Mouse (Mus musculus) gonadal fat pad, adult 2 months (tissue): ENCODE results near the gene Gad1. TPM values are rescaled to one million over a fixed set of nuclear protein-coding genes. Genes with fewer than 3 reads are reported as not detected.

ENCODE experiments used
- DNase-seq: peaks from one replicate; pipeline ENCODE4 v3.0.0-alpha.2; 2012; ENCODE audit warnings: low read depth
- polyA plus RNA-seq: library from polyadenylated mRNA; depleted of rRNA; stranded (reverse); fragments of >200 nt; gene quantifications from 2 replicates; pipeline ENCODE4 v1.2.3, GENCODE M21; 2012

Gene Gad1
- polyA plus RNA-seq, 1 experiment = 1.5 TPM

DNA sequence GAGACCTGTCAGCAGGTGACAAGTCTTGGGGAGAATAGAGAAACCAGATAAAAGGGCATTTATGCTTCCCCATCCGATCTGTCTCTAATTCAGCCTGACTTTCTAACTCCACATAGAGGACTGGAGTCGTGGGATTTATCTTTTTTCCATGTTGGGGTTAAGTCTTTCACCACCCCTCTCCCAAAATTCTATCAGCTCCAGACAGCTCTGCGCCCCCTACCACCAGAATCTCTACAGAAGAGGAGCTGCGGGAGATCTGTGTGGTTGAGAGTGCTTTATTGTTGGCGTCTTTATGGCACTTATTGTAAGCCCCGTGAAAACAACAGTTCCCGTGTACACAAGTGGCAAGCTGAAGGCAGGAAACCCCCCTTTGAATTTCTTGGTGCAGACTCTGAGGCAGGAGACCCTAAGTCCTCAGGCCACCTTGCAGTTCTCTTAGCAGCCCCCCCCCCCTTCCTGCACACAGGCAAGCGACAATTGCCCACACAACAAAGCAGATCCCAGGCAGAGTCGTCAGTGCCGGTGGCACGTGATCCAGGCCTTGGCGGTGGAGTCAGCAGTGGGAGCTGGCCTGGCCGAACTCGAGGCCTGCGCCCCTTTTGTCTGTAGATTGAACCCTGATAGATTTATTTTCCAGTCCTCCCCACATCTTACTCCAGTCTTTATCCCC, 11.9 kb downstream of the Gad1 start:
- DNase-seq = no peak

- no peak for DNase-seq
These were observed 13.1 kb downstream of the Gad1 start for GRCm38 (mm10) chr2:70565651-70566602.

DNA sequence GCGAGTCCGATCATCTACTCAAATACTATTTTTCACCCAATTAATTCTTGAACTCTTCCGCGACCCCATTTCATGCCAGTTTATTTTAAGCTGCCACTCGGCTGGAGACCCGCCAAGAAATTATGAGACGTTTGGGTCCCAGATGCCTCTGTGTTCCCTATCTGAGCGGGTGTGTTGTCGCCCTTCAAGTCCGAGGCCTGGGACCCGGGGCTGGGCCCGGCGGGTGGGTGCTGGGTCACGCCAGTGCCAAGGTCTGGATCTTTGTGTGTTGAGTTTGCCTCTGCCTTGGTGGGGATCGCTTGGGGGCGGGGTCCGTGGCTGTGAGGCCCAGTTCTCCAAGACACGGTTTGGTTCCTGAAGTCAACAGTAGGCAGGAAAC, 13.7 kb downstream of the Gad1 start:
- no peak for DNase-seq

DNA sequence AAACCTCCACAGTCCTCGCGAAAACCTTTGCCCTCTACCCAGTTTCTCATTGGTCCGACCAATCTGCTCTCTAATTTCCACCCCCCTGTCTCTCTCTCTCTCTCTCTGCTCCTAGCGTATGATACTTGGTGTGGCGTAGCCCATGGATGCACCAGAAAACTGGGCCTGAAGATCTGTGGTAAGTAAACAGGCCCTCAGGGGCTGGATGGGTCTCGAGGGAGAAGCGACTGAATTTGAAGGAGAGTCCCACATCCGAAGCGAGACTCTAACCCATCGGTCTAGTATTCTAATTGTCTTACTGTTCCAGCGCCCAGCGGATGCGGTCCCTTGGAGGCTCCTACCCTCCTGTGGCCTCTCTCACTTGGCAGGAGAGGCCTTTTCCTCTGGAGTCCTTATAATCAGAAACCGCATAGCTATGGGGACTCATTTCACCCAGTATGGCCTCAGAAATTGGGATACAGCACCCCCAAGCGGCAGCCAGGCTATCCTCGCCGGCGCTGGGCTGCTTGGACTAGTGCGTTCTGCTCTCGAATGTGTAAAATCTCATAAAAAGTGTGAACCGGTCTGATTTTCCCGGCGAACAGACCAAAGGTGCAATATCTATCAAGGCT, 14.3 kb downstream of the Gad1 start:
- no peak for DNase-seq

DNA sequence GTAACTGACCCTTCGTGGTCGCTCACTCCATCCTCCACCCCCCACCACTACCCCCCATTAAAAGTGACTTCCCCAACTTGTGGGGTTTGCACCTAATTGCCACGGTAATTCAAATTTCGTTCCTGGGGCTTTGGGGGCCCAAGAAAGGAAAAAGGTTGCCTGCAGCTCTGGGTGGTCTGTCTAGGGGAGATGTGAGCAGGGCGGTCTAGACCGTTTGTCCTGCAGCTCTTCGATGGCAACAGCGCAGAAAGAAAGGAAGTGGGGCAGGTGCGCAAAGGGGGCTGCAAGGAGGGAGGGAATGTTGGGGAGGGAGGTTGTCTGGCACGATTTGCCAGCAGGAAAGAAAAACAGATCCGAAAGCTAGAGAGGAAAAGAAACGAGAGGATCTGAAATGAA, 14.8 kb downstream of the Gad1 start:
- DNase-seq = no peak

- no peak for DNase-seq
These were observed 15.5 kb downstream of the Gad1 start for GRCm38 (mm10) chr2:70568198-70568941.

DNA sequence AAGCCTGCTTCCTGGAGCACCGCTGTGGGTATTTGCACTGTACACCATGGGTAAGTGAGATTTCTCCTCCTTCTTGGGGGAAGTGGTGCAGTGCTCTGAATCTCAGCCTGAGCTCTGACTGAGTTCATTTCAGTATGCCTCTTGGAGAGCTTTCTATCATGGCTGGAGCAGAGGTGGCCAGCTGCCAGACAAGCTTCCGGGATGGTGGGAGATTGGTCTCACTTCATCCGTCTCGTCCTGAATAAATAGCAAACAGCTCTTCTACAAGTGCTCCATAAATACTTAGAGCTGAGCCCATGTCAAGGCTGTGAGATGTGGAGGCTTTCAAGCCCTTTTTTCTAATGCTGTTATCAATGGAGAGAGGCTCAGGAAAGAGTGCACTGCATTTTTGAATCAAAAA, 18.8 kb downstream of the Gad1 start:
- DNase-seq = no peak

GRCm38 (mm10) chr2:70572251-70572650, 19.4 kb downstream of the Gad1 start:
- no peak for DNase-seq

DNA sequence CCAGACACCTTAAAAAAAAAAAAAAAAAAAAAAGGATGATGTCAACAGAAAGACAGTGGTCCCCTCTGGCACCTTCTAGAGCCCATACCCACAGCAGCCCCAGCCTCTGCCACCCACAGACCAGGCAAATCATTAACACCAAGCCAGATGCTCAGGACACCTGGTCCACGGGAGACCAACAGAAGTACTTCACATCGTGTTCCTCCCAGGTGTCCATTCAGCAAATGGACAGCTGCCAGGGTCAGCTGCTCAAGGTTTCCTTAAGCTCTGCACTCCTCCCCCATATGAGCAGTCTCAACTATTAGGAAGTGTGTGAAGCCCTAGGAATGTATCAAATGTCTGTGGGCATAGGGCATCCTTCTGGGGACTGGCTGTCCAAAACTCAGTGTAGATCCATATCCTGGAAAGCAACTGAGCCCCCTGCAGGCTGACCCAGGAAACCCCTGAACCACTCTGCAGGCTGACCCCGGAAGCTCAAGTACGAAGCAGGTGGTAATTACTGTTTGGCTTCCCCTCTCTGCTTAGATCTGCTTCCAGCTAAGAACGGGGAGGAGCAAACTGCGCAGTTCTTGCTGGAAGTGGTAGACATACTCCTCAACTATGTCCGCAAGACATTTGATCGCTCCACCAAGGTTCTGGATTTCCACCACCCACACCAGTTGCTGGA, 20.8 kb downstream of the Gad1 start:
- DNase-seq = no peak

GRCm38 (mm10) chr2:70588200-70588599, 35.3 kb downstream of the Gad1 start:
- DNase-seq = no peak

DNA sequence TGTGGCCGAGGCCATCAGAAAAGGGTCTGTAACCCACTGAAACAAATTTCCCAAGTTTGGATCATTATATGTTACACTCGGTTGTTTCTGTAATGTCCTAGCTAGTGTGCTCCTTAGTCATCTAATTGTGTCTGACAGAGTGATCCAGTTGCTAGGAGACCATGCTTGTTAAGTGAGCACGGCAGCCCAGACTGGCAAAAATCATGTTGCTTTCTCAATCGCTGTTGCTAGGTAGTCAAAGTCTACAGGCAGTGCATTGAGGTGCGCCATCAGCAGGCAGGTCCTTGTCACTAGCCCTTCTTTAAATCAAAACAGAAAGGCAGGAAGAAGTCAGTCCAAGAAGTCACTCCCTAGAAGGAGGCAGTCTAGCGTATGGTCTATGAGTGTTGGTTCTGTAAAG, 39.6 kb downstream of the Gad1 start:
- no peak for DNase-seq

DNA sequence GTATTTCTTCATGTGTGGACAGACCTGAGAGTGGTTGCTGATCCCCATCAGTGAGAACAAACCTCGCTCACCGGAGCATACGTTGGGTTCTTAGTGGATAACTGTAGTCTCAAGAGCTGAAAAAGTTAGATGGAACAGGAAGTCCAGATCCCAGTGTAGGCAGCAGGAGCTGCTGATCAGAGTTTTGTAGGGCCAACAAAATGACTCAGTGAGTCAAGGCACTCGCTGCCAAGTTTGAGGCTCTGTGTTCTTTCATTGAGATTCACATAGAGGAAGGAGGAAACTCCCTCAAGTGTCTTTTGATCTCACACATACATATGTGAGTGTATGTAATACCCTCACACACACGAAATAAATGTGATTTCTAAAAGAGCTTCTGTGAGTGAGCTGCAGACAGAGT, 40.8 kb downstream of the Gad1 start:
- no peak for DNase-seq

GRCm38 (mm10) chr2:70595896-70596295, 43.0 kb downstream of the Gad1 start:
- no peak for DNase-seq

DNA sequence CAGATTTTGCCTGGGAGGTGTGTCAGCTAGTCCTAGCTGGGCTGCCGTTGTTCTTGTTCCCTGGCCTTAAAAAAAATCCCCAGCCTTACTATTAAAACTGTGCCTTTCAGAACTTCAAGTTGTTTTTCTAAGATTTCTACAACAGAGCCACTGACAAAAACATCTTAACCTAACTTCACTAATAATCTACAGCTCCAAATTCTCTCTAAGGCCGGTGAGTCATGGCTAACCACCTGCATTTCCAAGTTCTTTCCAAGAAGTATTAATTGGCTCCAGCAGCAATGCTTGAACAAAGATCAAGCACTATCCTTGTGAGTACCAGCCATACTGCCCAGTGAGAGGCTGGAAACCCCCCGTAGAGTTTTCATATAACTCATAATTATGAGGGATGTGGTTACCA, 56.9 kb downstream of the Gad1 start:
- DNase-seq = no peak

GRCm38 (mm10) chr2:70614745-70615351, 62.0 kb downstream of the Gad1 start:
- no peak for DNase-seq

DNA sequence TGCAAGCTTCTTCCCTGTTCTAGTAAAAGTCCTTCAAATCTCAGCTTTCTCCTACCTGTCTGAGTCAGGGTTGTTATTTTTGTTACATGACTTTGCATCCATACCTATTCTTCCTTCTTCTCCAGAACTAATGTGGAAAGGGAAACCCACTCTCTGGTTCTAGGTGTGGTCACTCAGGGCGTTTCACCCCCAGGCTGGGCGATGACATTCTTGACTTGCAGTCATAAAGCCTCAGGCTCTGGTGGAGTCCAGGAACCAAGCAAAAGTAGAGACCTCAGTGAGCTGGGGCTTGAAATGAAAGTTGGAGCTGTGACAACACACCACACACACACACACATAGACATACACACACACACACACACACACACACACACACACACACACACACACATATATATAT, 63.2 kb downstream of the Gad1 start:
- DNase-seq = no peak

DNA sequence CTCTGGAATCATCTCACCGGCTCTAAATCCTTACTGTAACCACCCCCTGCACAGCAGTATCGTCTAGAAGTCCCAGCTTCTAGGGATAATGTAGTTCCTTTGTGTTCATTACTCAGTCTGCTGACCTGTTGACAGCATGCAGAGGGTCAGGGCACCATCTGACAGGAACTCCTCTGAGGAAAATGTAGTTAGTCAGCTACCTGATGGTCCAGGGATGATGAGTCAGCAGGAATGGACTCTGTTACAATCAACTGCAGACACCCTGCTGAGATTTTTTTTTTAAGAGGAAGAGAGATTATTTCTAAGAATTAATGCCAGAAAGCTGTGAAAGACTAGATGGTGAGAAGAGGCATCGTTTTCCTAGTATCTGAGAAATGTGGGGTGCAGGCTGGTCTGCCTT, 63.7 kb downstream of the Gad1 start:
- no peak for DNase-seq

- DNase-seq = no peak
These were observed 66.5 kb downstream of the Gad1 start for GRCm38 (mm10) chr2:70619232-70619835.

DNA sequence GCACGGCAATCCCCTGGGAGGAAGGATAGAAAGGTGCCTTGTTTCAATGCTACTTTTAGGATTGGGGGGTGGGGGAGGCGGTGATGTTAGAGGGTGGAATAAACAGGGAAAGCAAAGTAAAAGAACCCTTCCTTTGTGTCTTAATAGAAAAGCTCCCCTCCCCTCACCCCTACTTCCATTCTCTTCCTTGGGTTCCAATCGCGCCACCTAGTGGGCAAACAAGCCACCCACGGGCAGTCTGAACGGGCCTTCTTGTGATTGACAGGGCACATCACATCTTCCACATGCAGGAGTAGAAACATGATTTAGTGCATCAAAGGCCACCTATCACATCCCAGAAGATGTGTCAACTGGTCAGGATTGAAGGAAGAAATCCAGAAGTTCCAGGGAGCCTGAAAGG, 67.4 kb downstream of the Gad1 start:
- DNase-seq = no peak

DNA sequence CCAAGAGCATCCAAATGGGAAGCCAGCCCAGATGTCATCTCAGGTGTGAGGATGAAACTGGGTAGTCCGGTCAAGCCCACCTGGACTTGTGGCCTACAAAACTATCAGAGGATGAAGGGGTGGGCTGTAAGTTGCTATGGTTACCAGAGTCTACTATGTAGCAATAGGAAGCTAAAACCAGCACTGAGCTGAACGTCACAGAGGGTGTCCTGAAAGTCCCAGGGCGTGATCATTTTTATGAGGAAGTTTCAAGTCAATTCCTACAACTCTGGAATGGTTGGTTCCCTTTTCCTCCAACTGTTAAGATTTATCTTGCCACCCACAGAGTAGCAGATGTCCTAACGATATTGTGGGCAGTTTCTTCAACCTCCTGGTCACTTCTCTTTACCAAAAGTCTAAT, 69.4 kb downstream of the Gad1 start:
- no peak for DNase-seq

DNA sequence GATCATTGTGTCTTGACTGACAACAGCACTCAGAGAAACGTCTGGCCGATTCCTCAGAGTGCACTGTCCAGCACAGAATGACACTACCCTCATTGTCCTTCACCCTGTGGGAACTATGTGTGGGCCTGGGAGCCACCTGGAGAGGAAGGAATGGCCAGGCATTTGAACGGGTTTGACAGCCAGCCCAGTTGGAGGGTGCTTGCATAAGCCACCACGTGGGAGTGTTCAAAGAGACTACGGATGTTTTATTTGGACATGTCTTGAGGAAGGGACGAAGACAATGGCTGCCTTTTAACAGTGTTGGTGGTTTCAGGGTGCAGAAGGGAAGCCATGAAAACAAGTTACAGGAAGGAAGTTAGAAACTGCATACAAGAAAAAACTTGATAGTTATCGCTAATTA, 72.9 kb downstream of the Gad1 start:
- DNase-seq = peak; percentile 62
